Mouse (Mus musculus) bone marrow macrophage, adult 2 months (primary cell): ENCODE measurements around the gene Csf3r.

Source experiments
- CTCF ChIP-seq: IDR thresholded peaks from 2 replicates; pipeline ENCODE4 v1.5.1; 2012; ENCODE audit warnings: low read depth, mild to moderate bottlenecking, low read length, moderate library complexity
- POLR2A ChIP-seq: IDR thresholded peaks from 2 replicates; pipeline ENCODE4 v1.6.1; 2012; ENCODE audit warnings: mild to moderate bottlenecking, low read depth, low read length, borderline replicate concordance

- no peak for TF ChIP-seq POLR2A
- no peak for TF ChIP-seq CTCF
Observed at GRCm38 (mm10) chr4:126081601-126082000, 57.3 kb downstream of the Csf3r start.
